Mouse (Mus musculus): ENCODE measurements around the gene Gabrp. TPM values are rescaled to one million over a fixed set of nuclear protein-coding genes. Genes with fewer than 3 reads are reported as not detected.

The Gabrp gene
- total and polyA plus RNA-seq, 3 experiments, result 0.08 TPM; not detected in 2

- Histone ChIP-seq H3K9me3 (replicated peaks; ENCODE audit: low read length) (no peaks in the 10 kb centered on the region), H3K79me2 (replicated peaks; ENCODE audit: control insufficient read depth, extremely low read depth, insufficient read depth, poor library complexity, severe bottlenecking) (no peaks in the 10 kb centered on the region), H3K4me3 (replicated peaks in 1 of 3; ENCODE audit: low read depth in 2 of 3, low read length in 2 of 3, poor library complexity in 1 of 3) (no peak overlapping the region), H3K4me1 (ENCODE audit: control insufficient read depth in 1 of 2, insufficient read depth in 2 of 2) (no peaks in the 10 kb centered on the region), H3K4me2 (ENCODE audit: insufficient read depth, low read depth, poor library complexity, severe bottlenecking) (no peak overlapping the region), H3K27ac (ENCODE audit: insufficient read depth, low read depth) (no peak overlapping the region), H3K36me3 (replicated peaks in 1 of 2; ENCODE audit: control insufficient read depth in 1 of 2, insufficient read depth in 1 of 2, low read length in 1 of 2) (no peaks in the 10 kb centered on the region), H3K9ac (ENCODE audit: insufficient read depth, low read depth) (no peak overlapping the region), H3K27me3 (replicated peaks) (no peaks in the 10 kb centered on the region)
- in situ Hi-C loops (cut with MboI; ENCODE audit: low pct_ligation_motif_present, low pct_unique_long_range_greater_than_20kb, low sequenced_read_pairs) (no loop called here), dilution Hi-C loops (cut with MboI; ENCODE audit: extremely low pct_ligation_motif_present, extremely low pct_unique_long_range_greater_than_20kb, low sequenced_read_pairs) (no loop called here)
- TF ChIP-seq SMC3 (IDR thresholded peaks at IDR 0.05; ENCODE audit: low read depth, low read length) (no peak), TCF12 (IDR thresholded peaks at IDR 0.05; ENCODE audit: low read depth, low read length) (no peak), UBTF (IDR thresholded peaks at IDR 0.05; ENCODE audit: low read depth, low read length) (no peak), EP300 (IDR thresholded peaks at IDR 0.05; ENCODE audit: low read length) (no peak), KAT2A (IDR thresholded peaks at IDR 0.05; ENCODE audit: insufficient replicate concordance, low read length) (no peak), IRF4 (IDR thresholded peaks at IDR 0.05; ENCODE audit: low read depth, low read length) (no peak), ZKSCAN1 (IDR thresholded peaks at IDR 0.05; ENCODE audit: borderline replicate concordance, low read depth, low read length) (no peak), MAFK (IDR thresholded peaks at IDR 0.05; ENCODE audit: insufficient replicate concordance, low read length) (no peak), NRF1 (IDR thresholded peaks at IDR 0.05; ENCODE audit: low read depth, low read length) (no peak), NELFE (IDR thresholded peaks at IDR 0.05; ENCODE audit: low read depth, low read length) (no peak), CHD1 (IDR thresholded peaks at IDR 0.05; ENCODE audit: low read depth, low read length) (no peak), ZMIZ1 (IDR thresholded peaks at IDR 0.05; ENCODE audit: low read depth, low read length) (no peak), USF1 (IDR thresholded peaks at IDR 0.05; ENCODE audit: low read depth, low read length) (no peak)
- DNase-seq (ENCODE audit: extremely low read depth), result no peak
Measured at GRCm38 (mm10) chr11:33586614-33587013, 7.9 kb upstream of the Gabrp start.

- Histone ChIP-seq H3K27me3 (replicated peaks) (peaks cover 6% of the 10 kb centered on the region), H3K4me3 (replicated peaks in 1 of 3; ENCODE audit: low read depth in 2 of 3, low read length in 2 of 3, poor library complexity in 1 of 3) (no peak overlapping the region), H3K4me1 (ENCODE audit: control insufficient read depth in 1 of 2, insufficient read depth in 2 of 2) (peaks cover 0 to 11% of the 10 kb centered on the region in 2 experiments; a peak in 2 of 4 replicates), H3K79me2 (replicated peaks; ENCODE audit: control insufficient read depth, extremely low read depth, insufficient read depth, poor library complexity, severe bottlenecking) (no peaks in the 10 kb centered on the region), H3K9me3 (replicated peaks; ENCODE audit: low read length) (peaks cover 1% of the 10 kb centered on the region), H3K36me3 (replicated peaks in 1 of 2; ENCODE audit: control insufficient read depth in 1 of 2, insufficient read depth in 1 of 2, low read length in 1 of 2) (no peaks in the 10 kb centered on the region), H3K9ac (ENCODE audit: insufficient read depth, low read depth) (no peak overlapping the region), H3K27ac (ENCODE audit: insufficient read depth, low read depth) (no peak overlapping the region), H3K4me2 (ENCODE audit: insufficient read depth, low read depth, poor library complexity, severe bottlenecking) (no peak overlapping the region)
- dilution Hi-C loops (cut with MboI; ENCODE audit: extremely low pct_ligation_motif_present, extremely low pct_unique_long_range_greater_than_20kb, low sequenced_read_pairs) (no loop called here), in situ Hi-C loops (cut with MboI; ENCODE audit: low pct_ligation_motif_present, low pct_unique_long_range_greater_than_20kb, low sequenced_read_pairs) (no loop called here)
- no peak for TF ChIP-seq ZMIZ1 (IDR thresholded peaks at IDR 0.05; ENCODE audit: low read depth, low read length)
- no peak for TF ChIP-seq SMC3 (IDR thresholded peaks at IDR 0.05; ENCODE audit: low read depth, low read length)
- TF ChIP-seq CTCF (conservative IDR thresholded peaks at IDR 0.05 in 1 of 2, IDR thresholded peaks at IDR 0.05 in 1 of 2; ENCODE audit: low read depth in 2 of 2, low read length in 2 of 2), result no peak
- no peak for TF ChIP-seq NELFE (IDR thresholded peaks at IDR 0.05; ENCODE audit: low read depth, low read length)
- no peak for TF ChIP-seq NRF1 (IDR thresholded peaks at IDR 0.05; ENCODE audit: low read depth, low read length)
- DNase-seq (ENCODE audit: extremely low read depth), result no peak
Measured at GRCm38 (mm10) chr11:33579621-33580020, 862 bp upstream of the Gabrp start.
